In genomic region chr13:104176874-104177273, GRCm38 (mm10) we compare ENCODE assay signal across 8 mouse cellular contexts. TPM values are rescaled to one million over a fixed set of nuclear protein-coding genes. Genes with fewer than 3 reads are reported as not detected.
A peak's percentile ranks its signal among the peaks of the same experiment; 100 is the strongest.
DNase-seq lines count a peak whose midpoint lies in the region; ATAC-seq and TF ChIP-seq lines count a peak whose summit lies in the region.

No protein-coding gene starts in this region.

- H3K9ac ChIP-seq in lung, embryonic 15.5 days, result peak overlapping the region; percentile 34; the same call in 1 of the 2 replicates
- H3K9ac ChIP-seq in limb, embryonic 12.5 days (replicated peaks), result peak overlapping the region; percentile 50; the same call in 1 of the 2 replicates
- H3K9ac ChIP-seq in stomach, embryonic 14.5 days (replicated peaks; ENCODE audit: low read depth, low read length), result 0 out of 2 replicates have a peak overlapping the region, but pooled peaks have one; percentile 57

- peak overlapping the region; percentile 98 for H3K4me3 ChIP-seq in lung, embryonic 15.5 days
- peak overlapping the region; percentile 48 for H3K4me3 ChIP-seq in embryonic fibroblast, embryonic 13.5 days (ENCODE audit: insufficient read depth, low read length)
- H3K4me3 ChIP-seq in limb, embryonic 12.5 days (replicated peaks), result peak overlapping the region; percentile 82
- H3K4me3 ChIP-seq in stomach, embryonic 14.5 days (ENCODE audit: low read depth, low read length), result peak overlapping the region; percentile 83

- H3K27me3 ChIP-seq in lung, embryonic 15.5 days, result no peaks in the 10 kb centered on the region
- H3K27me3 ChIP-seq in limb, embryonic 12.5 days, result no peaks in the 10 kb centered on the region
- no peaks in the 10 kb centered on the region for H3K27me3 ChIP-seq in stomach, embryonic 14.5 days (ENCODE audit: control insufficient read depth, insufficient read depth, low read length)

- no peaks in the 10 kb centered on the region for H3K9me3 ChIP-seq in lung, embryonic 15.5 days
- no peaks in the 10 kb centered on the region for H3K9me3 ChIP-seq in limb, embryonic 12.5 days
- H3K9me3 ChIP-seq in stomach, embryonic 14.5 days (ENCODE audit: control insufficient read depth, low read depth, low read length), result no peaks in the 10 kb centered on the region

- no peak overlapping the region for H3K27ac ChIP-seq in lung, embryonic 15.5 days
- H3K27ac ChIP-seq in embryonic fibroblast, embryonic 13.5 days (ENCODE audit: insufficient read depth, low read length), result no peak overlapping the region
- no peak overlapping the region for H3K27ac ChIP-seq in limb, embryonic 12.5 days
- no peak overlapping the region for H3K27ac ChIP-seq in stomach, embryonic 14.5 days (ENCODE audit: low read length)

- H3K4me1 ChIP-seq in lung, embryonic 15.5 days, result peaks cover 11% of the 10 kb centered on the region
- H3K4me1 ChIP-seq in embryonic fibroblast, embryonic 13.5 days (ENCODE audit: control insufficient read depth, insufficient read depth, low read length), result no peaks in the 10 kb centered on the region; the same call in 1 of the 2 replicates
- H3K4me1 ChIP-seq in limb, embryonic 12.5 days (replicated peaks), result peaks cover 12% of the 10 kb centered on the region
- peaks cover 11% of the 10 kb centered on the region; the same call in 1 of the 2 replicates for H3K4me1 ChIP-seq in stomach, embryonic 14.5 days (ENCODE audit: control insufficient read depth, insufficient read depth, low read length)

- no peak for DNase-seq in lung, postnatal 10 days
- no peak for DNase-seq in spleen, postnatal 4 days (ENCODE audit: low spot score in 2 of 2)
- no peak for DNase-seq in embryo, embryonic 10 days (ENCODE audit: low spot score)
- no peak for DNase-seq in kidney, postnatal 10 days

- no peak for TF ChIP-seq POLR2A in embryonic fibroblast, embryonic 13.5 days (IDR thresholded peaks at IDR 0.05; ENCODE audit: low read depth, low read length)

- peak overlapping the region; percentile 71 for H3K4me2 ChIP-seq in lung, embryonic 15.5 days
- H3K4me2 ChIP-seq in limb, embryonic 12.5 days, result peak overlapping the region; percentile 67
- peak overlapping the region; percentile 69 for H3K4me2 ChIP-seq in stomach, embryonic 14.5 days (replicated peaks; ENCODE audit: low read depth, low read length)

- peaks cover 6% of the 10 kb centered on the region; the same call in 1 of the 2 replicates for H3K36me3 ChIP-seq in lung, embryonic 15.5 days
- peaks cover 11% of the 10 kb centered on the region; the same call in 1 of the 2 replicates for H3K36me3 ChIP-seq in limb, embryonic 12.5 days
- peaks cover 11% of the 10 kb centered on the region for H3K36me3 ChIP-seq in stomach, embryonic 14.5 days (ENCODE audit: control insufficient read depth, insufficient read depth, low read length)

- no peak for TF ChIP-seq CTCF in embryonic fibroblast, embryonic 13.5 days (IDR thresholded peaks at IDR 0.05; ENCODE audit: borderline replicate concordance, insufficient read depth, low read length)

- 45% methylated on average over 3 of the region's 3 CpGs for WGBS in lung, embryonic 15.5 days
- 87% methylated on average over 3 of the region's 3 CpGs for WGBS in limb, embryonic 12.5 days
- WGBS in stomach, embryonic 14.5 days, result 48% methylated on average over 3 of the region's 3 CpGs

- no peak for ATAC-seq in lung, embryonic 15.5 days (ENCODE audit: borderline replicate concordance, extremely low read depth, low FRiP score, low TSS enrichment)
- no peak for ATAC-seq in limb, embryonic 12.5 days (ENCODE audit: insufficient number of reproducible peaks, insufficient read depth, low FRiP score, low TSS enrichment, low read depth)
- ATAC-seq in stomach, embryonic 14.5 days (ENCODE audit: insufficient number of reproducible peaks, insufficient read depth, low FRiP score, low read depth), result no peak

RNA-seq across cellular contexts. Expression of gene Trappc13, which starts 1.4 kb away (rescaled TPM):
- 57.5 and 63.8 TPM in 2 replicates for polyA plus RNA-seq in lung, embryonic 15.5 days (2015; fragmentation: Nextera tagmentation; extraction: Ambion mirVana)
- polyA plus RNA-seq in embryonic fibroblast, embryonic 13.5 days (2011; ENCODE audit: insufficient read length, low read depth, missing spikeins), result 55.4 and 57.5 TPM in 2 replicates
- polyA plus RNA-seq in limb, embryonic 12.5 days (2016; fragmentation: Nextera tagmentation; extraction: Ambion mirVana), result 63.2 and 69.6 TPM in 2 replicates
- 65.4 and 66.2 TPM in 2 replicates for polyA plus RNA-seq in stomach, embryonic 14.5 days (2014; fragmentation: Nextera tagmentation; extraction: Ambion mirVana)

RNA-seq across cellular contexts. Expression of gene Trim23, which starts 1.7 kb away (rescaled TPM):
- 17.4 and 20.1 TPM in 2 replicates for polyA plus RNA-seq in lung, embryonic 15.5 days (2015; fragmentation: Nextera tagmentation; extraction: Ambion mirVana)
- polyA plus RNA-seq in embryonic fibroblast, embryonic 13.5 days (2011; ENCODE audit: insufficient read length, low read depth, missing spikeins), result 17.7 and 22.9 TPM in 2 replicates
- polyA plus RNA-seq in limb, embryonic 12.5 days (2016; fragmentation: Nextera tagmentation; extraction: Ambion mirVana), result 23.3 and 23.8 TPM in 2 replicates
- polyA plus RNA-seq in stomach, embryonic 14.5 days (2014; fragmentation: Nextera tagmentation; extraction: Ambion mirVana), result 18.9 and 19.3 TPM in 2 replicates

RNA-seq across cellular contexts. Expression of gene Cenpk, which starts 51.5 kb away (rescaled TPM):
- polyA plus RNA-seq in lung, embryonic 15.5 days (2015; fragmentation: Nextera tagmentation; extraction: Ambion mirVana), result 72.8 and 78.6 TPM in 2 replicates
- 12.5 and 23.2 TPM in 2 replicates for polyA plus RNA-seq in embryonic fibroblast, embryonic 13.5 days (2011; ENCODE audit: insufficient read length, low read depth, missing spikeins)
- 89.4 and 92.6 TPM in 2 replicates for polyA plus RNA-seq in limb, embryonic 12.5 days (2016; fragmentation: Nextera tagmentation; extraction: Ambion mirVana)
- polyA plus RNA-seq in stomach, embryonic 14.5 days (2014; fragmentation: Nextera tagmentation; extraction: Ambion mirVana), result 61.1 and 69.2 TPM in 2 replicates

RNA-seq across cellular contexts. Expression of gene Ppwd1, which starts 51.8 kb away (rescaled TPM):
- 16.0 and 16.4 TPM in 2 replicates for polyA plus RNA-seq in lung, embryonic 15.5 days (2015; fragmentation: Nextera tagmentation; extraction: Ambion mirVana)
- 14.7 and 20.8 TPM in 2 replicates for polyA plus RNA-seq in embryonic fibroblast, embryonic 13.5 days (2011; ENCODE audit: insufficient read length, low read depth, missing spikeins)
- polyA plus RNA-seq in limb, embryonic 12.5 days (2016; fragmentation: Nextera tagmentation; extraction: Ambion mirVana), result 18.4 and 18.8 TPM in 2 replicates
- polyA plus RNA-seq in stomach, embryonic 14.5 days (2014; fragmentation: Nextera tagmentation; extraction: Ambion mirVana), result 15.1 and 16.0 TPM in 2 replicates

Comparison
In these comparisons a context has a peak if more than half of its experiments do, and no peak if none do; other contexts are left out.
1. H3K4me3 ChIP-seq: peak in every context shown above with its lines; median percentile 98 in lung, embryonic 15.5 days; 83 in stomach, embryonic 14.5 days; 82 in limb, embryonic 12.5 days; 48 in embryonic fibroblast, embryonic 13.5 days.